Mouse (Mus musculus) ovary, adult 18-20 months (tissue): ENCODE results near the gene Extl1.
"Not testable (repeated sequence)": the region's sequence is repeated elsewhere in the genome, so short reads cannot be mapped to it uniquely, and the experiment has no call there.

Experiments
- DNase-seq: peaks from one replicate; pipeline ENCODE4 v3.0.0; 2022; ENCODE audit warnings: low spot score, mixed read lengths

The Extl1 gene

DNA sequence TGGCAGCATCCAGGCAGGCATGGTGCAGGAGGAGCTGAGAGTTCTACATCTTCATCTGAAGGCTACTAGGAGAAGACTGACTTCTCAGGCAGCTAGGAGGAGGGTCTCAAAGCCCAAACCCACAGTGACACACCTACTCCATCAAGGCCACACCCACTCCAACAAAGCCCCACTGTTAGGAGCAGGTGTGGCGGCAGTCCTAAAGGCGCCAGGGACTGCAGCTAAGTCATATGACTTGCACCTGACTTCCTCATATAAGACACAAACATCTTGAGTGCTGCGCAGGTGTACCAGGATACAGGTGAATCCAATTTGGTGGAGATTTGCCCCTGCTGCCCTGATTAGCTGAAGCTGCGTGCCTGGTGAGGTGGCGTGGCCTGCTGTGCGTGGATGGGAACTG is at the start of gene Extl1:
Gene Extl1, minus strand, starts transcription at position 101 of the 400 bp plus-strand sequence.
- DNase-seq: not testable (repeated sequence)

DNA sequence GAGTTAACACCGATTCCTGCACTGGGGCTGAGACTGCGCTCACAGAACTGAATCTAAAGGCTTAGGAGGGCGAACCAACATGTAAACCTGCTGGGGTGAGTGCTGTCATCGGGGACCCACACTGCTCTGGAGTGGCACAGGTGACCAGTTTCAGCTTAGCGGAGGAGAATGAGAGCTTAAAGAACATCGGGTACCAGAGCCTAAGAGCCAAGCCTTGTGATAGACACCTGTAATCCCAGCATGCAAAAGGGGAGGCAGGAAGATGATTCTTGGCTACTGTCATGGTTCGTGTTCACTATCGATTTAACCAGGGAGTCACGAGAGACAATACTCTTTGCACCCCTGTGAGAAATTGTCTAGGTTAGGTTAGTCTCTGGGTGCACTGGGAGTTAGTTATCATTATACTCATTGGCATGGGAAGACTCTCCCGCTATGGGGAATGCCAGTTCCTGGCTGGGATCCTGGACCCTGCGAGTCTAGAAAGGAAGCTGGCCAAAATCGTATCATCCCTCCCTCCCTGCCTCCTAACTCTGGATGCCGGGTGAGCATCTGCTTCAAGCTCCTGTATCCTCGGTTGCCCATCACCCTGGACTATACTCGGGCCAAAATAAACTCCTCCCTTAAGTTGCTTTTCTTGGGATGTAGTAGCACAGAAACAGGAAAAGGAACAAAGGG is 49.2 kb upstream of the Extl1 start:
- DNase-seq: no peak

DNA sequence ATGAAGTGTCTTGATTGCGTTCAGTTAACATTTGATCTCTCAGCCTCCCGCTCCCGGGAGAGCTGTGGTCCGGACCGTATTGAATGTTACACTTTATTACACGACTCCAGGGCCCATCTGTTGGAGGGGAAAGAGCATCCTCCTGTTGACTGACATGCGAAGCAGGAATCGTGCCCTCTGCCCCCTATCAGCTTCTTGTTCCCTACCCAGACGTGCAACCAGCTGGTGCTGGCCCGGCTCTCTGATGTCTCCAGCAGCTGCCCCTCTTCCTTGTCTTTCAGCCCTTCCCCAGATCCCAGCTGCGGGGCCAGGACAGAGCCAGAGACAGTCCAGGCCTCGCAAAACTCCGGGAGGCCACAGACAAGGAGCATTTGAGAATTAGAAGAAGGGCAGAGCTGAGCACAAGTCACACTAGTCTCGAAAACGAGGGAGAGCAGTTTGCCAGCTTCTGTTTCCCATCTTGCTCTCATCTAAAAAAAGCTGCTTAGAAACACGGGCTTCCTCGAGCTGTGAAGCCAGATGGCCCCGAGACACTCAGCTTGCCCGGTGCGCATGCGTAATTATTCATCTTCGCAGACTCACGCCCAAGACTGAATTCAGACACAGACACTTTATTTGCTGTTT is 46.8 kb upstream of the Extl1 start:
- no peak for DNase-seq

DNA sequence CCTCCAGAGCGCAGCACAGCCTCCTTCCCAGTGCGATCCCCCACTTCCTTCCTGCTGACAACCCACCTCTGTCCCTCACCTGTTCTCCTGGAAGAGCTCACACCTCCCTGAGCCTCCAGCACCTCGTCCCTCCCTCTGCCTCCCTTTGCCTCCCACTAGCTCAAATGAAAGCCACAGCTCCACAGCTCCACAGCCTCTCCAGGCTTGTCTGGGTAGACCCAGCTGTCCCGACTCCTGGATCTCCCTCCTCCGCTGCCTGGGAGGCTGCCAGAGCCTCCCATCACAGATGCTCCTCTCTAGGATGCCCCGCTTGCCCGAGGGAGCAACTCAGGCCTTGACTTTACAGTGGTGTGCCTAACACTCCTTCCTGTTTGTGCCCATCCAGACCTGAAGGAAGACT is 41.4 kb upstream of the Extl1 start:
- DNase-seq: no peak

DNA sequence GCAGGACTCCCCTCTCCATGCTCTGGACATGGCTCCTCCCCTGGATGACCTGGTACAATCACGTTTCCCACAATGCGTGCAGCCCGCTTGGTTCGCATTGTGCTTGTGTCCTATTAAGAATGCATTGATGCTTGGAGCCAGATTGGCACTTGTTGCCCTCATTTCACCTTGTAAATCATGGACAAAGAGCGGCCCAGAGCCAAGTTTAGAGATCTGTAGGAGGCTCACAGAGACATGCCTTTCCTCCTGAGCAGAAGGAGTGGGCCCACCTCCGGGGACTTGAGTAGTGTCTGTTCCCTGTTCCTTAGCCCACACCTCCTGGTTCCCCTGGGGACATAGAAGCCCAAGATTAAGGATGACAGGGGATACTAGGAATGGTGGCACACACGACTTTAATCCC is 40.3 kb upstream of the Extl1 start:
- no peak for DNase-seq

DNA sequence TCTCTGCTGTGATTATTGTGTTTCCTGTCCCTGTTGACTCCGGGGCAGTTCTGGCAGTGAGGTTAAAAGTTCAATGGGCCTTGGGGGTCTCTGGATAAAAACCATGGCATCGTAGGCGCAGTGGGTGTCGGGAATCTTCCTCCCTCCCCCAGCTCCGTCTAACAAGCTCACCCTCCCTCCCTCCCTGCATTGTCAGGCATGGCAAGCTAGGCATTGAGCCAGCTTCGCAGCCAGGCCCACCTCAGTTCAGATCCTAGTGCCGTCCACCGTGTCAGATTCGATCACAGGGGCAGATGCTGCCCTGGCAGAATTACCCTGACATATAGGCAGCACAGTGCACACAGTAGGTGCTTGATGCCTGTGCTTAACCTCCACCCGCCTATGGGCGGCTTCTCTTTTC is 38.3 kb upstream of the Extl1 start:
- DNase-seq: no peak

DNA sequence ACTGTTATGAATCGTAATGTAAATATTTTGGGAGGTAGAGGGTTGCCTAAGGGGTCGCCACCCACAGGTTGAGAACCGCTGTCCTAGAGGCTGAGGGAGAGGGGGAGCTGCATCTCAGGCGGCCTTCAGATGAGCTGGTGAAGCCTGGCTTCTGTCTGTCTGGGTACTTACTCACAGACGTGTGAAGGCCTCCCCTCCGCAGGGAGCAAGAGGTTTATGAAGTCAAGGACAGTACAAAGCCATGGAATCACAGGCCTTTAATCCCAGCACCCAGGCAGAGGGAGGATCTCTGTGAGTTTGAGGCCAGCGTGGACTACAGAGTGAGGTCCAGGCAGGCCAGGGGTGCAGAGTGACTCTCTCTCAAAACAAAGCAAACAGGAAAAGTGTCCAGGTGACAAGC is 33.5 kb upstream of the Extl1 start:
- no peak for DNase-seq

DNA sequence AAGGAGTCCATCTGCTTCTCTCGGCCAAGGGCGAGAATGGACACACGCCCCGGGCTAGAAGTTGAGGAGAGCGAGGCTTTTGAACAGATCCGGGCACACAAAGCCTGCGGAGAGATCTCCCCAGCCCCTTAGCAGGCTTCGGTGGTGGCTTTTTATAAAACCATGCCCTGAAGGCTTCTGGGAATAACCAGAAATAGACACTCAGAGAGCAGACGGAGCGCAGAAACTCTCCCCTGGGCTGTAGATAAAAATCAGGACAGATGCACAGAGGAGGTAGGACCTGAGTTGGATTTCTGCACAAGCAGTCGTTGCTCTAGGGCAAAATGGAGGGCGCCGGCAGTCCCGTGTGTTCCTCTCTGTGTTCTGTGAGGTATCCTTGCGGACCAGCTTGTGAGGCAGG is 33.0 kb upstream of the Extl1 start:
- no peak for DNase-seq

DNA sequence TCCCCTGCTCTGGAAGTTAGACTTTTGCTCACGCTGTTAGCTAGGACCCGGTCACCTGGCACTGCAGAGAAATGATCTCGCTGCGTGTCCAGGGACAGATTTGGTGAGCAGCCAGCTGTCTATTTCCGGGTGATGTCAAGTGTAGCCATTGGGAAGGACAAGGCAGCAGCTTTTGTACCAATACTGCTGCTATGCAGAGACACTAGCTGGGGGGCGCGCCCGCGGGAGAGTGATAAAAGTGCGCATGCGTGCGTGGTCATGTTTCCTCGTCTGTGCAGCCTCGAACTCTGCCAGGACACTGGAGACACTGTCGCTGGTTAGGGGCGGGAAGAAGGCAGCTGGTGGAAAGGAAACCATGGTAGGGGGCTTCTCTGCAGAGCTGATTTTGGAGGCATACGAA is 32.5 kb upstream of the Extl1 start:
- DNase-seq: no peak

DNA sequence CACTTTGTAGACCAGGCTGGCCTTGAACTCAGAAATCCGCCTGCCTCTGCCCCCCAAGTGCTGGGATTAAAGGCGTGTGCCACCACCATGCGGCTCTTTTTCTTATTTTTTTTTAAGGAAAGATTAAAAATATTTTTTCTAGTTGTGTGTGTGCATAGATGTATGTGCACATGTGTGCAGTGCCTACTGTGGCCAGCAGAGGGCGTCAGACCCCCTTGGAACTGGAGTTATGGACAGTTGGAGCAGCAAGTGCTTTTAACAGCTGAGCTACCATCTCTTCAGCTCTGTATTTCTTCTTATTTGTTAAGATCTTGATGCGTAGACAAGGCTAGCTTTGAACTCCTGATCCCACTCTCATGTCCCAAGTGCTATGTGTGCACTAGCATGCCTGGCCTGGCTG is 25.6 kb upstream of the Extl1 start:
- DNase-seq: no peak

DNA sequence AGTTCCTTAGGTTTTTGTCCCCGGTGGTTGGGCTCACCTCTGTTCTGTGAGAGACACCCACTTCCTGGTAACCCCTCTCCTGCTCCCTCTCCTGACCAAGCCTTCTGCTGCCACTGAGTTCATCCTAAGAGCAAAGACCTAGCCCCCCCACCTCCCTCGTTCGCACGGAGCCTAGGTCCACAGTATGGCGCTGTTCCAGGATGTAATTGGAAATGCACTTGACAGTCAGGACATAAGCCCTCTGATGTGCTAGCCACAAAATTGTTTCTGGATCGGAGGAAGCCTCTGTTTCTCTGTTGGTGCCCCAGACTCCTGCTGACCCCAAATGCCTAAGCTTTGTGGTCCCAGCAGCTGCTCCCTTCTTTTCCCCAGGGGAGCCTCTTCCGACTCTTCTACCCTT is 20.1 kb upstream of the Extl1 start:
- no peak for DNase-seq

DNA sequence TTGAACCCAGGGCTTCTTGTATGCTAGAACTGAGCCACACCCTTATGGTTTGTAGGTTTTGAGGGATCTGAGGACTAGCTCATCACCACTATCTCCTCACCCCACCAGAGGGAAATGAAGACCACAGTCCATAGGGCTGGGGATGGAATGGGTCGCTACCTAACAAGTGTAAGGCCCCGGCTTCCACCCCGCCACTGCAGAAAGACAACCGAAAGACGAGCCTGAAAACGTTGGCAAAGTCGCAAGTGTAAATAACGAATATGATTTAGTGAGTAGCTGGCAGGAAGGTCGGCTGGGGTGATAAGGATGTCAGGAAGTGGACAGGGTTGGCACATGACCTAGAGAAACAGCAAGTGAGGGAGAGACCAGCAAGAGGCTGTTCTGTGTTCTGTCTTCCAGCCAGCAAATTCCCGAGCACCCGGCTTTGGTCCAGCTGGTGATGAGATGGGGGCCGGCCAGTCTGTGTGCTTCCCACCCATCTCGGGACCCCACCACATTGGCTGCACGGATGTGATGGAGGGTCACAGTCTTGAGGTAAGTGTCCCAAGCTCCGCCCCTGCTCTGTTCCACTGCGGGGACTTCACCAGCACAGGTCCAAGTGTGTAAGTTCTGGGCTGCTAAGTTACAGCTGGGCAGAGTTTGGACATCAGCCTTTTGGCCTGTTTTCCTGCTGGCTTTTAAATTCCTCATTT is 19.1 kb upstream of the Extl1 start:
- peak; percentile 54 for DNase-seq

DNA sequence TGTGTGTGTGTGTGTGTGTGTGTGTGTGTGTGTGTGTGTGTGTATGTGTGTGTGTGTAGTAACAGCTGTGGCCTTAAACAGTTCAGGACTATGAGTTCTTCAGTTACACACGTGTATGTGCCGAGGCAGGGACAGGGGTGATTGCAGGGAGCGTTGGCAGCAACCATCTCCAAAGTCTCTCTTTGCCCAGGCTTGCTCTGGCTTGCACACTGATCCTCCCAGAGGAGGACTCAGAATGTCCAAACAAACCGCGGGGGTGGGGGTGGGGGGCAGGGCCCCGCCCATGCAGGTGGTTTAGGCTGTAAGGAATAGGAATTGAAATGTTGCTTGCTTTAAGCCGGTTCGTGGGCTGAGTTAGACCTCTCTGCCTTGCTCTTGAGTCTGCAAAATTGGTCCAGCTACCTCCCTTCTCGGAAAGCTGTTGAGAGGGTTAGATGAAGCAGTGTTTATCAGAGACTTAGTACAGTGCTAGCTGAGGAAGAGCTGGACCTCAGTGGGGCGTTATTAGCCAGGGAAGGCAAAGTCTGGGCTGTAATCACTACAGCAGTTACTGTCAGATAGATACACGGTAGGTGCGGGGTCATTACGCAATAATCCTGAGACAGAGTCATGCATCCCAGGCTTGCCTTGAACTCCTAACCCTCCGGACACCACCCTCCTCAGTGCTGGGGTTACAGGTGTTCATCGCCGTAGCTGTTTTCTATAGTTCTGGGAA is 18.4 kb upstream of the Extl1 start:
- DNase-seq: no peak

DNA sequence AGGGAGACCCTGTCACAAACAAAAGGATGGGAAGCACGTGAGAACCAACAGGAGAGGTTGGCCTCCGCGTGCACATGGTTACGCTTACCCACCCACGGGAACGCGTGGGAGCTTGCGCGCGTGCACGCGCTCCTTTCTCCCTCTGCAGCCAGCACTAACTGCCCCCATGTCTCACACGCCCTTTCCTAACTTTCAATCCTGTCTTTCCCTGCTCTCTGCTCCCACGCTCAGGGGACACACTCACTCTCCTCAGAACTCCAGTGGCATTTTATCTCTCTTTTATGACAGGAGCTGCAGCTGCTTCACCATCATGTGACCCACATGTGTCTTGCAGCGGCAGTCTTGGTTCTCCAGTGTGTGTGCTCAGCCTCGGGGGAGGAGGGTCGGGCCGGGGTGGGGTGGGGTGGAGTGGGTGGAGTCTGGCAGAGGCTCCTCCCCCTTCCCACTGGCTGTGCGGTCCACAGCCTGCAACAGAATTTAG is 17.6 kb upstream of the Extl1 start:
- peak; percentile 31 for DNase-seq

DNA sequence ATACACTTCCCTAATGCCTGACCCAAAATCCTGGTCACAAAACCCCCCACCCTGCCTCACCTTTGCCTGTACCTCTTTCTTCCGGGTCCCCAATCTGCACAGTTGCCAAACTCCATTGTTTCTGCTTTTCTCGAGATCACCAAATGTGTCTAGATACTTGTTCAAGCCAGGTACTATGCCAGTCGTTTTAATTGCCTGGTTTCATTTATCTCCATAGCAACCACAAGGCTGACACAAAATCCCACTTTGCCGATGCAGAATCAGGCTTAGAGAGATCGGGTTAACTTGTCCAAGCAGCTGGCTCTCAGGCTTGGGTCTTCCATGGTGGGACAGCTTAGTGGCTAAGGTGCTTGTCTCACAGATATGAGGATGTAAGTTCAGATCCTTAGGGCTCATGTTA is 16.6 kb upstream of the Extl1 start:
- DNase-seq: no peak

DNA sequence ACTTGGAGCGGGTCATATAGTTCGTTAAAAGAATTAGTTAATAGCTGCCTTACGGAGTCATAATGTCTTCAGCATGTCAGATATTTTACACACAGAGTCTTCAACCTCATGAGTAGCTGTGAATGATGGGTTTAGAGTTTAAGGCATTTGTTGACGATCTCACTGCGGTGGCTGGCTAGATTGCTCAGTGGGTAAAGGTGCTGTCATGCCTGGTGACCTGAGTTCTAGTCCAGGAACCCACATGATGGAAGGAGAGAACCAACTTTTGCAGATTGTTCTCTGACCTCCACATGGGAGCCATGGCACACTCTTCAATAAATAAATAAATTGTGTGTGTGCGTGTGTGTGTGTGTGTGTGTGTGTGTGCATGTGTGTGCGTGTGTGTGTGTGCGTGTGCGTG is 14.1 kb upstream of the Extl1 start:
- DNase-seq: no peak

DNA sequence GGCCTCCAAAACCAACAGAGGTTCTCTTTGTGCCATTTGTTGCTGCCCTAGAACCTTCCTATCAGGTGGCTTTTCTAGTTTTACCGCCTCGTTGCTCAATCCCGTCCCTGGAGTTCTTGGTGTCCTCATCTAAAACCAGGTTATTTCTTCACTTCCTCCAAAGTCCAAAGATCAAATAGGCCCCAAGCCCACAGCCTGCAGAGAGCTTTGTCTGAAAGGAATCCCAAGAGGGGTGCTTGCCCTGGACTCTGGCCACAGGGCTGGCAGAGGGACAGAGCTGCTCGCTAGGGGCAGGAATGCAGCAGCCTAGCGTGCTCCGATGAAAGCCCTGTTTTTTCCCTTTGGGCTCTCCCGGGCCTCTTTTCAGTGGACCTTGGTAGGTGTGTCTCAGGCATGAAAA is 13.5 kb upstream of the Extl1 start:
- DNase-seq: peak; percentile 45

DNA sequence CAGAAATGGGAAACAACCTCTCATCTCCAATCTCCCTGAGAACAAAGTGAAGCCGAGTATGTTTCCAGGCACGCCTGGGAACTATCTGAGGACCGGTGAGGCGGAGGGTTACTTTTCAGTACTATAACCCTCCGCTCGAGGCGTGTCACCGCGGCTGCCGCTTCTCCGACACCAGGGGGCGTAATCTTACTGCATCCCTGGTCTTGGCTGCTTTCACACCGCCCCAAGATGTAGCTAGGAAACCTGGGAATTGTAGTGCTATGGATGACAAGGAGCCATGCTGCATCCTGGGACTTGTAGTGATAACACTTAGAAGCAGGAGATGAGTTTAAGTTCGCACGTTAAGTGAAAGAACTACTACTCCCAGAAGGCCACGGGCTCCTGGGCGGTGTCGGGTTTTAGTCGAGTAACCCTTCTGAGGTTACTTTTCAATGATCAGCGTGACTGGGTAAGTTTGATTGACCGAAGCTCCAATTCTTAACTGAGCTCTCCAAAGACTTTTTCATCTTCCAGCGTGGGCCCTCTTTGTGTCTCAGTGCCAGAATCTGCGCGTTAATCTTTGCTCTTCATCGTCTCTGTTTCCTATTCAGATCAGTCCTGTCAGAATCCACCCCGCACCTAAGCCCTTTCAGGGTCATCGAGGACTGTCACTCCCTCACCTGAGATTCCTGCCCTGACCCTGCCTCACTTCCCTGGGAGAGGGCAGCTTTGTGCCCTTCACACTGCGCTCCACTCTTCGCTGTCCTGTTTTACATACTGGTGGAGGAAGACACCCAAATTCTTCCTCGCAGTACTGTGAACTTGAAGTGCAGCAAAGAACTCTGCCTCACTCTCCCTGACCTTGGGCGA is 12.6 kb upstream of the Extl1 start, which contains the start of gene Pafah2:
Gene Pafah2, plus strand, starts transcription at position 344 of the 849 bp plus-strand sequence.
- DNase-seq: peak; percentile 94

DNA sequence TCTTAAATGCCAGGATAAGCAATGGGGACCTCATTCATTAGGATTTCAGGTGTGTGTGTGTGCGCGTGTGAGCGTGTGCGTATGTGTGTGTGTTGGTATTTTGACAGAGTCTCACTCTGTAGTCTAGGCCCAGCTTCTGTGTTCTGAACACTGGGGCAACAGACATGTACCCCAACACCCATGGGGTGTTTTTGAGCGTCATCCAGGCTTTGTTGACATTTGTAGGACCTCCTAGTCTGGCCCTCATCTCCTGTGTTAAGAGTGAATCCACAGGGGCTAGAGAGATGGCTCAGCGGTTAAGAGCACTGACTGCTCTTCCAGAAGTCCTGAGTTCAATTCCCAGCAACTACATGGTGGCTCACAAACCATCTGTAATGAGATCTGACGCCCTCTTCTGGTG is 11.5 kb upstream of the Extl1 start:
- DNase-seq: no peak

DNA sequence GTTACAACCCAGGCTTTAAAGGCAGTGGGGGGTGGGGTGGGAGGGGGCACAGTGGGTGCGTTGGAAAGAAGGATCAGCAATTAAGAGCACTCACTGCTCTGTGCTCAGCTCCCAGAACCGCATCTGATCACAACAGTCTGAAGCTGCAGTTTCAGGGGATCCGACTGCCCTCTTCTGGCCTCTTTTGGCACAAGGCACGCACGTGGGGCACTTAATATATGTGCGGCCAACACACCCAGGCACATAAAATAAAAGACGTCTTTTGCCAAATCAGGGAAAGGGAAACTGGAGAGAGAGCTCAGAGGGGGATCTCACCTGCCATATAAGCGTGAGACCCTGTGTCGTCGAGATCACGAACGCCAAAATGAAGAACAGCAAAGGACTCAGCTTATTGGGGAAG is 9.4 kb upstream of the Extl1 start:
- no peak for DNase-seq

DNA sequence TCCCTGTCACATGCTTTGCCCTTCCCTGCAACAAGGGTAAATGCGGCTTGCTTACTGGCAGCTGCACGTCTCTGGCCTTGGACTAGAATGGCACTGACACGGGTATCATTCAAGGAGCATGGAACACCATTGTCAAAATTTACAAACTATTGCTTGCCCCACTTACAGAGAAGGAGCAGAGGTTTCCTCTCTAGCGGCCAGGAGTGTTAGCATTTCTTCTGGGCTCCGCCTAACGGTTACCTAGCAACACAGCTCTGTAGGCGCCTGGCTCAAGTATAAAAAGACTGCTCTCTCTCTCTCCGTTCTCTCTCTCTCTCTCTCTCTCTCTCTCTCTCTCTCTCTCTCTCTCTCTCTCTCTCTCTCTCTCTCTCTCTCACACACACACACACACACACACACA is 8.9 kb upstream of the Extl1 start:
- DNase-seq: no peak

DNA sequence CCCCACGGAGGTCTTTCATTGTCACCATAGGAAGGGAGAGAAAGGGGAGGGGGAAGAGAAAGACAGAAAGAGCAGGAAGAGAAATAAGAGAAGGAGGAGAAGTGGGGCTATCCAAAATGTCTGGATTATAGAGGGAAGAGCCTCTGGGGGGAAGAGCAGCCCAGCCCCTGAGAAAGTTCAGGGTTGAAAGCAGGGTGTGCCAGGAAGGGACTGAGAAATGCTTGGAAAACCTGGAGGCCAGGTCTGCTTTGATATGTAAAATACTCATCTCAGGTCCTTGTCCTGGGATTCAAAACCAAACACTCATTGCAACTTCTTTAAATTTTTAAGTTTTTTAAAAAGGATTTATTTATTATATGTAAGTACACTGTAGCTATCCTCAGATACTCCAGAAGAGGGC is 8.0 kb upstream of the Extl1 start:
- DNase-seq: no peak
